Comparison of ENCODE assay signal across 17 mouse cellular contexts in the genomic region with DNA sequence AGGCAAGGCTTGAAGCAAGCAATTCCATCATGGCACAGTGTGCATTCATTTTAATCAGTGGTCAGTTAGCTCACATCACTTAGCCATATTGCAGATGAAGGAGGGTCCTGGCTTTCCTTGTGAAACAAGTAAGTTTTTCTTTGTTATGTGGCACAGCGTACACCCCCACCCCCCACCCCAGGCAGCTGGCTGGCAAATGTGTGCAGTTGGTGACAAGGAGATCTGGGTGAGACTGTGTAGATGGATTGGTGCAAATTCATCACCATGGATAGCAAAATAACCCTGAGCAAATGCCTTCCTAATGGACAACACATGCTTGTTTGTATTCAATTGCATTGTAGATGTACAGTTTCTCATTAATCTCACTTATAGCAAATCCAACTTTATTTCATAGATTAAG.
"Had no signal": no experiment of that assay in that cellular context is flagged by ENCODE, and none has a peak within 500 bp of the region (broad histone marks: within the 10 kb centered on the region; RNA-seq: fewer than 3 reads in every experiment).

No protein-coding gene starts in this region.

- H3K4me3 ChIP-seq: kidney, embryonic 15.5 days; left cerebral cortex, adult 2 months; liver, embryonic 13.5 days; lung, embryonic 15.5 days; midbrain, embryonic 10.5 days; myocyte; neural tube, embryonic 13.5 days; stomach, embryonic 15.5 days had no signal

- H3K4me1 ChIP-seq: kidney, embryonic 15.5 days; liver, embryonic 13.5 days; lung, embryonic 15.5 days; midbrain, embryonic 10.5 days; neural tube, embryonic 13.5 days; stomach, embryonic 15.5 days had no signal

- H3K36me3 ChIP-seq: kidney, embryonic 15.5 days; liver, embryonic 13.5 days; lung, embryonic 15.5 days; midbrain, embryonic 10.5 days; neural tube, embryonic 13.5 days; stomach, embryonic 15.5 days had no signal

- DNase-seq: kidney, adult 2 months; kidney, postnatal 14 days; liver; liver, embryonic 13.5 days; liver, postnatal 0 days; lung, postnatal 14 days; midbrain, embryonic 14.5 days; thymus, adult 2 months; thymus, postnatal 25 days had no signal

- H3K9me3 ChIP-seq: kidney, embryonic 15.5 days; liver, embryonic 13.5 days; lung, embryonic 15.5 days; midbrain, embryonic 10.5 days; neural tube, embryonic 13.5 days; stomach, embryonic 15.5 days had no signal

- H3K4me2 ChIP-seq: kidney, embryonic 15.5 days; liver, embryonic 13.5 days; lung, embryonic 15.5 days; neural tube, embryonic 13.5 days; stomach, embryonic 15.5 days had no signal

- H3K27me3 ChIP-seq: kidney, embryonic 15.5 days; liver, embryonic 13.5 days; lung, embryonic 15.5 days; neural tube, embryonic 13.5 days; stomach, embryonic 15.5 days had no signal

- H3K27ac ChIP-seq: kidney, embryonic 15.5 days; left cerebral cortex, adult 2 months; liver, embryonic 13.5 days; lung, embryonic 15.5 days; macrophage; midbrain, embryonic 10.5 days; neural tube, embryonic 13.5 days; stomach, embryonic 15.5 days had no signal

- ATAC-seq: liver, postnatal 0 days had no signal

- H3K9ac ChIP-seq: kidney, embryonic 15.5 days; liver, embryonic 13.5 days; liver, postnatal 0 days; lung, embryonic 15.5 days; neural tube, embryonic 13.5 days; stomach, embryonic 15.5 days had no signal
